Mouse (Mus musculus) induced T-regulatory cell, adult 2 months (primary cell): ENCODE measurements around the gene Ntan1.
"Not testable (repeated sequence)": the region's sequence is repeated elsewhere in the genome, so short reads cannot be mapped to it uniquely, and the experiment has no call there.

Experiments used
- DNase-seq: peaks from one replicate; pipeline ENCODE4 v3.0.0-alpha.2; 2012; ENCODE audit warnings: low read depth

Gene Ntan1

DNA sequence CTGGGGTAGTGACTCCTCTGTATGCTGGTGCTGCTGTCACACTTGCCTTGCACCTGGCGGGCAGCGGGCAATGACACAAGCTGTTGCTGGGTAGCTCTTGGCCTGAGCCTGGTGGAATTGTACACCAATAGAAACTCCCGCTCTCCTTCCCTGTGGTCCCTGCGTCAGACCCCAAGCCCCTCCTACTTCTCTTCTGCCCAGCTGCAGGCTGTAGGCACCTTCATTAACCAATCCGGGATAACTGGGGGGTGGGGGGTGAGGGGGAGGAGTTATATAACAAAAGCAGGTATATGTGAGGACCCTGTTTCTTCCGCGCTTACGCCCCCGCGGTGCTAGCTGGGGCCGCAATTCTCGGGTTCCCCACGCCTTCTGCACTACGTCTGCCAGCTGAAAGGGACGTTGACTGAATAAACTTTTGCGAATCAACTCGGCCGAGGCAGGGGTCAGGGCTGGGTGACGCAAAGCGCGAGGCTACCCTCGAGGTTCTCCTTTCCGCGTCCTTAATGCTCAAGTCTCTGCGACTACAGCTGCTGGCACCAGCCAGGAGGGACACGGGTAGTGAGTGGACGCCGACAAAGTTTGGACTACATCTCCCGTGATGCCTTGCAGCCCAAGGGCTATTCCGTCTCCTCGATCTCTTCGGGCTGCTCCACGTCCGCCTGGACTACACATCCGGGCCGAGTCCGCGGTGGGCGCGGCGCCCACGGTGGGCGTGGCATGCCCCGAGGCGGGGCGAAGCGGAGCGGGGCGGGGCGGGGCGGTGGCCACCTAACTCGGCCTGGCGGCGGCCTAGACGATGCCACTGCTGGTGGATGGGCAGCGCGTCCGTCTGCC is at the start of gene Ntan1:
Ntan1 (plus strand) TSS at position 286 of the 834 bp plus-strand sequence.
- peak; percentile 96 for DNase-seq

DNA sequence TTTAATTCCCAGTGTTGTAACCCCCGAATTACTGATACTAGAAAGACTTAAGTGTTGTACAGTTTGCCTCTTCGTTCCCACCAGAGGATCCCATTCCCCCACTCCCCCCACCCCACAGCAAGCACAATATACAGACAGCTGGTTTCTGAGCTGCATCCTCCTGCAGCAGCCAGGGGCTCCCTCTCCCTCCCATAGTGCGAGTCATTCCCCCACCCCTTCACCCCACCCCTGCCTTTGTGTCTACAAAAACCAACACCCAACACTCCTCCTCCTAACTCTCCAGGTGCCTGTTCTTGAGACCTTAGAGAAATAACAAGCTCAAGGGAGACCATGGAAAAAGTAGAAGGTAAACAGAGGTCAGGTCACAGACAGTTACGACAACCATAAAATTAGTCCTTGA is 47.0 kb upstream of the Ntan1 start:
- DNase-seq, result not testable (repeated sequence)

DNA sequence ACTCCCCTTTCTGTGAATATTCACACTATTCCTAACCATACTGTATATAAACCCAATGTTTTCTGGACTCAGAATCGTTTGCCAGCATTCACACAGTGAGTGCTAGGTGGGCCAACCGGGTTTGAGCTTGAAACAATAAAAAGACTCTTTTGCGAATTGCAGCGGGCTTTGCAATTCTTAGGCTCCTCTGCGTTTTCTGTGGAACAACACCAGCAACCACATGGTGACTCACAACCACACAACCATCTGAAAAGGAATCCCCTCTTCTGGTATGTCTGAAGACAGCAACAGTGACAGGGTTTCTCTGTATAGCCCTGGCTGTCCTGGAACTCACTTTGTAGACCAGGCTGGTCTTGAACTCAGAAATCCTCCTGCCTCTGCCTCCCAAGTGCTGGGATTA is 46.6 kb upstream of the Ntan1 start:
- not testable (repeated sequence) for DNase-seq

DNA sequence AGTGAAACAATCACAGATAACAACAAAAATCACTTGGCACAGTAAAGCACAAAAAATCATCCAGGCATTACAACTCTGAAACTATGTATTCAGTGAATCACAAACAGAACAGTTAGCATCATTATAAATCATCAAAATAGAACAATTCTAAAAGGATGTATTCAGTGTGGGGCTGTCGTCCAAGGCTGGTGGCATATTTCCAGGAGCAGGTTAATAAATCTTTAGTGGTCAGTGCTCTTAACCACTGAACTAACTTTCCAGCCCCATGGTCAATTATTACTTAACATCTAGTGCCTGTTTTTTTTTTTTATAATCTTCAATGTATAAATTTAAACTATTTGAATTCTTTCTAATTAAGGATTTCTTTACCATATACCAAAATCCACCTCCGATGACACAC is 44.6 kb upstream of the Ntan1 start:
- DNase-seq, result not testable (repeated sequence)

DNA sequence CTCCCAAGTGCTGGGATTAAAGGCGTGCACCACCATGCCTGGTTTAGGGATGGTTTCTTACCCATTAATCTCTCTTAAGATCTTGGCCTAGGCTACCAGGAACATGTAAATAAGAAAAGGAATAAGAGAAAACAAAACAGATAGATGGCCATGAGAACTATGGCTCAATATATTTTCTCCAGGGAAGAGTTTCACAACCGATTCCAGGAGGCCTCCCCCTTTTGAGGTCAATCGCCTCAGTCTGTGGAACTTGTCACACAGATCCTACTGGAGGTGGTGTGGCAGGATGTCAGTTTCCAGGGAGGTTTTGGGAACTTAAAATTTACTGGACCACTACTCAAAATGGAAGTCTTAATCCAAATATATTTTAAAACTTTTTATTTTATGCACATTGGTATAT is 44.0 kb upstream of the Ntan1 start:
- not testable (repeated sequence) for DNase-seq

DNA sequence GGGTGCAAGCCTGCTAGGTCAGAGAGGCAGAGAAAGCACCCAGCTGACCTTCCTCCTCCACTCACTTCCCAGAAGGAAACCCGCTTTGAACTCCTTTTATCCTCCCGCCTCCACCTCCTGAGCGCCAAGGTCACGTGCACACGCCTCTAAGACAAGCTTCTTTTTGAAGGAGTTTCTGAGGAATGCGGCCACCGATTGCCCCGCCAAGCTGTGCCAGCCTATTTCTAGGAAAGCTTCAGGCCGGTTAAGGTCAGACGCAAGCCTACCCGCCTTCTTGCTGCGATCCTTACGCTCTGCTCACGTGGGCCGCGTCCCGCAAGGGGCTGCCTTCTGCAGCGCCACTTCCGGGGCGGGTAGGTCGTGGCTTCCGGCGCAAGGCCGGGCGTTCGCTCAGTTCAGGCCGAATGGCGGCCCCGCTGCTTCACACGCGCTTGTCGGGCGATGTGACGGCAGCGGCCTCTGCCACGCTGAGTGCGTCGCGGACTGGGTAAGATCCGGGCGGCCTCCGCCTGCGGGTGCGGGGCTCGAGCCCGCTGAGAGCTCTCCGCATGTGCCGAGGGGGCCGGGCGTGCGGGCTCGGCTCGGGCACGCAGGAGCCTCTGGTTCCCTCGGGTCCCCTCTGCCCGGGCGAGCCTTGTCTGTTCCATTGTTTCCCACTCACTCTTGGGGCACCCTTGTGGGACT is 38.1 kb upstream of the Ntan1 start, which contains the start of gene Rrn3:
Rrn3 (plus strand) TSS at position 356 of the 684 bp plus-strand sequence.
- peak; percentile 93 for DNase-seq

DNA sequence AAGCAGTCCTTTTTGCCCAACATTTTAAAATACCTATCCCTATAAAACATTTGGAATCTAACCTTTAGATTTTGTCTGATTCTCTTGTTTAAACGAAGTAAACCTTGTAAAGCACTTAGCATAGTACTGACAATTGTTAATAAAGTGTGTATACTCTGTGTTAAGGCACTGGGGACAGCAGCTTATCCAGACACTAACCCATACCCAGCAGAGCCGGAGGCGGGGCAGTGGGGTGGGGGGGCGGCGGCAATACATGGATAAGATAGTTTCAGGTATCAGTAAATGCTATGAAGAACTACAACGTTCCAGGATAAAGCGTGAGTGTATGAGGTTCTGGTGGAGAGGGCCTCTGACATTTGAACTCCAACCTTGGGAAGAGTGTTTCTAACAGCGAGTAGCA is 37.4 kb upstream of the Ntan1 start:
- peak; percentile 26 for DNase-seq

DNA sequence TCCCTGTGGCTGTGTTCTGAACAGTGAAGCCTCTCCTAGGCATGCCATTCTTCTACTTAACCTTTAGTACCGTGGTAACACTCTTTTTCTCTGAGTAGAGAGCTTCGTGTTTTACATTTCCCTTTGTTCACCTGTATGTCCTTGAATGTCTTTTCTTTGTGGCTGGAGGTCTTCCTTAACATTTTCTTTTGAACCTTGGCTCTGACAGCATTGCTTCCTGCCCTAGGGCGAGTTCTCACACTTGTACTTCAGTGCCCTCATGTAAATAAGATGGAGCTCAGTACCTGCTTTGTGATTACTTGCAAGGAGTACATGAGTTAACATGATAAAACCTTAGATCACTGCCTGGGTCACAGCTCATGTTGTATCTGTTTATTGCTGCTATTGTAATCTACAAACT is 32.7 kb upstream of the Ntan1 start:
- no peak for DNase-seq

DNA sequence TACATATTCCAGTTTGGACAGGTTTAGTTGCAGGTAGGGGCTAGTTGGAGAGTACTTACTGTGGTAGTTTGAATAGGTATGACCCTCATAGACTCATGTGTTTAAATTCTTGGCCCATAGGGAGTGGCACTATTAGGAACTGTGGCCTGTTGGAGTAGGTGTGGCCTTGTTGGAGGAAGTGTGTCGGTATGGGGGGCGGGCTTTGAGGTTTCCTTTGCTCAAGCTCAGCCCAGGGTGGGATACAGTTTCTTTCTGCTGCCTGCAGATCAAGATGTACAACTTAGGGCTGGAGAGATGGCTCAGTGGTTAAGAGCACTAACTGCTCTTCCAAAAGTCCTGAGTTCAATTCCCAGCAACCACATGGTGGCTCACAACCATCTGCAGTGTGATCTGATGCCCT is 25.2 kb upstream of the Ntan1 start:
- DNase-seq, result not testable (repeated sequence)

DNA sequence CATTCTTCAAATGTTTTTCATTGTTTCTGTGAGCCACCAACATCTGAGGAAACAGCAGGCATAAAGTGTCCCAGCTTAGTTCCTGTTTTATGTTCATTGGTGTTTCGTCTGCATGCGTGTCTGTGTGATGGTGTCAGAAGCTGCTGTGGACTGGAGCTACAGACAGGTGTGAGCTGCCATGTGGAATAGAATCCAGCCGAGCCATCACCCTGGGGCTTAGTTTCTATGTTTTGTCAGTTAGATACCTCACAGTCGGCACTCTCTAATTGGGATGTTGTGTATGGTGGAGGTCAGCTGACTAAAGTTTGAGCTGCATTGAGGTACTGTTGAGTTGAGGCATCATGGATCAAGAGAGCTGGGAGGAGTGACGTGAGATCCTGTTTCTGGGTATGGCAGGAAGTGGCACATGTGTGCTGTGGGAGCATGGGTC is 21.9 kb upstream of the Ntan1 start:
- peak; percentile 78 for DNase-seq

DNA sequence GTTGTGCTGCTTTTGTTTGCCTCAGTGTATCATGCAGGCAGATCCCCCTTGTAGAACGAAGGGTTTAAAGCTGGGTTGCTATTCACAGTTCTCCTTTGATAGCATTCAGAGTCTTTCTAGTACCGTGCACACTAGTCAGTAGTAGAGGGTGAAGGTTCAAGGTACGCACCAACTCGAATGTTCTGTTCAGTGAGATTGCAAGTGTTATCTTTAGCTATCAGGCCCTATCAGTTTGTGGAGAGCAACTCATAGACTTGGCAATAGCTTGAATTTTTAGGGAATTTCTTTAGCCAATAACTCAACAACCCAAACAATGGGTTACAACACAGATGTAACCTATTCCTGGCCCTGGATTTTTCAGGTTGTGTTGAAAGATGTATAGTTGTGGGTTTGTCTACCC is 17.4 kb upstream of the Ntan1 start:
- DNase-seq, result no peak

DNA sequence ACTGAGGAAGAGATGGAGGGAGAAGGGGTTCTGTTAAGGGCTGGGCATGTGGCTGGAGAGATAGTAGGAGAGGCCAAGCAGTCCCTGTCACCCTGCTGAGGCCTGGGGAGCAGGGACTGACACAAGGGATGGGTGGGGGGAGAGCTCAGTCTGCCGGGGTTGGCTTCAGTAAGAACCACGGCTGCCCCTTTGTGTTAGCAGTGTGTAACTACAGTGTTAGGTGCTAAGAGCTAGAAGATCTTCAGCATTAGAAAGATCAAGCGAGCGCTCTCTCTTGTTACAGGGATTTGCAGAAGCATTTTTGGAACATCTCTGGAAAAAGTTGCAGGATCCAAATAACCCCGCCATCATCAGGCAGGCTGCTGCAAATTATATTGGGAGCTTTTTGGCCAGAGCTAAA is 14.0 kb upstream of the Ntan1 start:
- DNase-seq, result no peak

DNA sequence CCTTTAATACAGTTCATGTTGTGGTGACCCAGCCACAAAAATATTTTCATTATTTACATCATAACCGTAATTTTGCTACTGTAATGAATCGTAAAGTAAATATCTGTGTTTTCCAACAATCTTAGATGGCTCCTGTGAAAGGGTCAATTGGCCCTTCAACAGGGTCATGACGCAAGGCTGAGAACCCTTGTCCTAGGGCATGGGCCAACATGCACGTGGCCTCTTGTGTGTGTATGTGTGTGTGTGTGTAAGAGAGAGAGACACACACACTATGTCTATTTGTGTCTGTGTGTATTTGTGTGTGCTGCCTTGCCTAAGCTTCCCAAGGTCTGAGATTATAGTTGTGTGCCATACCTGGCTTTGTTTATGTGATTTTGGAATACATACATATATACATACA is 11.0 kb upstream of the Ntan1 start:
- DNase-seq, result no peak

DNA sequence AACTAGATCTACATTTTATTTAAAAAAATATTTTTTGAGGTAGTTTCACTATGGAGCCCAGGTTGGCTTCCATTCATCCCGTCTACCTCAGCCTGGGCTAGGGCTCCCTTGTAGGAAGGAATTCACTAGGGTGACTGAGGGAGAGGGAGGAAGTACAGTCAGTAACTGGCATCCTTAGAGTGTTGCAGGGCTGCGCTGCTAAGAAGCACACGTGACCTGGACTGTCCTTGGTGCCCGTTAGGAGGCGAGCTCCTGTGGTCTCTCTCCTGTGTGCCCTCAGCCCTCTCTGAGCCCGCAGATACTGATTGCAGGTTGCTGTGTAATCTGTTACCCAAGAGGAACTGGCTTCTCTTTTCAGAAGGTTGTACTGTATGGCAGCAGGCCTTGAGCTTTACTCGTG is 10.2 kb upstream of the Ntan1 start:
- no peak for DNase-seq

DNA sequence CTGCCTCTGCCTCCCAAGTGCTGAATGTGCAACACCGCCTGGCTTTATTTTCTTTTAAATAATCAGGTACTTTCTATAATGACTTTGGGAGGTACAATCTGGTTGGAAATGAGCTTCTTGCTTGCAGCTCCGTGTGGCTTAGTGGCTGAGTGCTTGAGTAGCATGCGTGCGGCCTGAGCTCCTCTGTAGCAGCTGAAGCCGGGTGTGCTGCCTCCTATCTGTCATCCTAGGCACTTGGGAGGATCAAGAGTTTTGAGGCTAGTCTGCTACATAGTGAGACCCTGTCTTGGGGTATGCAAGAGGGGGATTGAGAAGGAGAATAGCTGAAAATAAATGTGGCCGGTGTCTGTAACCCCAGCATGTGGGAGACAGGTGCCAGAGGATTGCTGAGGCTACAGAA is 6.5 kb upstream of the Ntan1 start:
- DNase-seq, result no peak

DNA sequence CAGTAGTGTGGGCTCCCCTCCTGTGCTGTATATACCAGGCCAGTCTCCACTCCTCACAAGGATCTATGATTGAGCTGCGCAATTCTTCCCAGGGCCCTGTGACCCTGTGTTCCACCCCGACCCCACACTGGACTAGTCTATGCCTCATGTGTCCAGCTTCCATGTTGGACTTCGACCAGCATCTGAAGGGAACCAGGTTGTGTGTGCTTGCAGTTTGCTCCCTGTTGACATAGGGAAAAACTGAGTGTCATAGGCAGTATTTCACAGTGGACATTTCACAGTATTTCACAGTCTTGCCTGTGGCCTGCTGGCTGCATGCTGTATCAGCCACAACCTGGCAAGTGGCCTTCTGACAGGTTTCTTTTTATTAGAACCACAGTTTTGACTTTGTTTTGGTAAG is 5.4 kb upstream of the Ntan1 start:
- no peak for DNase-seq

DNA sequence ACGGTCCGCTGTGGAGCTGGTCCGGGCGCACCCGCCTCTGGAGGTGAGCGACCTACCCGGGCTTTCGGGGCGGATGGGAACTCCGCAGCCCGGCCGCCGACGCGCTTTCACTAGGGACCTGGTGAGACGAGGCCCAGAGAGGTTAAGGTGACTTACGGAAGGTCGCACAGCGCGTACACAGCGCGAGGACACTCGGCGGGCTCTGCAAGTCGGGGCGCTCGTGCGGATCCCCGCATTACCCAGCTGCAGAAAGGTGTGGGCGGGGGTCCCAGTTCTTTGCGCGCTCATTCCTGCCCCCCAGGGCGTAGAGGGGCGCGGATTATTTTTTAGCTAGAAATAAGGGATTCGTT is 724 bp downstream of the Ntan1 start:
- no peak for DNase-seq

DNA sequence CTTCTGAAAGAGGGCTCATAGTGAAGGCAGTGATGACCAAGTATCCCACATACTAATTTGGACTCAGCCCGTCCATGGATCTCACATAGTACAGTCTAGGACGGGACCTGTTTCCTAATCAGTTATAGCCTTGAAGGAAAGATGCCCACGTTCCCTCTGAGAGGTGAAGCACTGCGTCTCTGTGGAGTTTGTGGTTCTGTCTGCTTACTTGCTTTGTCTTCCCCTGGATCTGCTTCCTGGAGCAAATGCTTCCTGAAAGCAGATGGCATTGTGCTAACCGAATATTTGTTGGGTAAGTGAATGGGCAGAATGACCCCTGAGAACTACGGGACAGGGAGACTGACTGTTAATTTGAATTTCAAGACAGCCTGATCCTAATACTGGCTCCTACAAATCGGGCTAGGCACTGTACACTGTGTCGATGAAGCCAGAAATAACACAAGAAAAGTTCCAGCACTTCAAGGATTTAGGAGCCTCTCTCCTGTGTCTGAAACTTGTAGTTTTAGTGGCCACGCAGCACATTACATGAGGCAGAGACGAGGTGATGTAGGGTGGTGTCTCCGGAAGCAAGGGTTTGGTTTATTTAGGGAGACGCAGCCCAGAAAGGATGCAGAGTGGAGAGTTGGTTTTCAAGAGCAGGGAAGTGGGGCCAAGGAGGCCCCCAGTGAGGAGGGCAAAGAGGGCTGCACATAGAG is 1.3 kb downstream of the Ntan1 start:
- DNase-seq, result peak; percentile 56

DNA sequence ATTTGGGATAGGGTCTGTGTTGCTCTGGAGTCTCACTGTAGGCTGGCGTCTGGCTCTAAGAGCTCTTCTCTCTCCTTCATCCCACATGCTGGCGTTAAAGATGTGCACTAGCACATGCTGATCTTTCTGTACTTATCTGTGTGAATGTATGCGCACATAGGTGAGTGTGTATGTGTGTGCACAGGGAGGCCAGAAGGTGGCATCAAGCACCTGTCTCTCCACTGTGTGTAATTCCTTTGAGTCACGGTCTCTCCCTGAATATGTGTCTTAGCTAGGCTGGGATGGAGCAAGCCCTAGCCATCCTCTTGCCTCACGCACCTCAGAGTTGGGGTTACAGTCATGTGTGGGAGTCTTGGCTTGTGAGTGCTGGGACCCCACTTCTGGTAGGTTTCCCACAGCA is 2.1 kb downstream of the Ntan1 start:
- DNase-seq, result no peak

DNA sequence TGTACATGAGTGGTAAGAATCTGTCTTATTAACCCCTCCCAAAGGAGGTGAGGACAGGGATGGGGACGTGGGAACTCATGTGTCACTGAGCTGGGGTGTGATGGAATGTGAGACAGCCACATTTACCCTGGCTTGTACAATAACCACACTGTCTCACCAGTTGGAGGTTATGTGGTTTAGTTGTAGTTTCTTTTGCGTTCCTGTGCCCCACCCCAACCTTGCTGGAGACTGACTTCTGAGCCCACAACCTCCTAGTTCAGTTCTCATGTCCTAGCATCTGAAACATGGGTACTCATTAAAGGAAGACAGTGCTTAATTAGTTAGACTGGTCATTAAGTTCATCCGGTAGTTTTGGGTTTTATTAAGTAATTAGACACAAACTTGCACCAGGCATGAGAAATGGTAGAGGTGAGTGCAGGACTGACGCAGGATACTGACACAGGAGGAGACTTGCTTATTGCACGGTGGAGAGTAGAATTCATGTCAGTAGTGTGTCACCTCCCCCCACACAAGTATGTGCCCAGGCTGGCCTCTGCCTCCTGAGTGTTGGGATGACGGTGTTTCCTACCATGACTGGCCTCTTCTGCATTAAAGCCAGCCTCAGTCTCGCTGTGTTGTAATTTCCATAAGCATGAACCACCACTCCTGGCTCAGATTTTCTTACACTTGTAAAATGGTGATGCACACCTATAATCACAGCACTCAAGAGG is 7.3 kb downstream of the Ntan1 start:
- DNase-seq, result no peak

DNA sequence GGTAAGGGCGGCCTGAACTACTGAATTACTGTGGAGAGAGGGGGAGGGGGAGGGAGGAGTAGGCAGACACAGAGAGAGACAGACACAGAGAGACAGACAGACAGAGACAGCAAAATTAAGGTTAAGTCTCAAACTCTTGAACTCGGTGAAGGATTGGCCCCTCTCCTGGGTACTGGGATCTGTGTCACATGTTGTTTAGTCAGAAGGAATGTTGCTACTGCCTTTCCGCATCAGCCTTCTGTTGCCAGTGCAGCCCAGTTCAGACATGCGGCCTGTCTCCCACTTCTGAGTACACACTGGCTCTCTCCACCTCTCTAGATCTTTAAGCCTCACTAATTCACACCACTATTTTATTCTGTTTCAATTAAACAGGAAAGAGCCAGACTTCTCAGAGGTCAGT is 7.9 kb downstream of the Ntan1 start:
- DNase-seq, result no peak

DNA sequence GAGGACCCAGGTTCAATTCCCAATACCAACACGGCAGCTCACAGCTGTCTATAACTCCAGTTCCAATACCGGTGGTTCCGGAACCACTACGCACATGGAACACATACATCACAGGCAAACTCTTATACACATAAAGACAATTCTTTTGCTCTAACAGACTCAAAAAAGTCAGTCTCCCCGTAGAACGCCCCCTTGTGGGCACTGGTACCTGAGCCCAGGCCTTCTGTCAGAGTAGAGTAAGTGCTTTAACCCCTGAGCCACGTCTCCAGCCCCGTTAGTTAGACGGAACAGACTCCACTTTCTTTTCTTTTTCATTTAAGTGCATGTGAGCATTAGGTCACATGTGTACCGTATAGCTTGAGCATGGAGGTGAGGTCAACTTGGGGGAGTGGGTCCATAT is 11.8 kb downstream of the Ntan1 start:
- peak; percentile 29 for DNase-seq
